Mouse (Mus musculus) liver, adult 2 months (tissue): ENCODE data around the gene Sco1.

Experiments used
- CTCF ChIP-seq: fragments of 200-500 bp; IDR thresholded peaks from 2 replicates; pipeline ENCODE4 v1.5.1; 2011; ENCODE audit warnings: low read depth, low read length, control low read depth
- POLR2A ChIP-seq: fragments of 200-500 bp; IDR thresholded peaks from 2 replicates; pipeline ENCODE4 v1.6.1; 2011; ENCODE audit warnings: low read length, control low read depth; ENCODE audit not compliant: insufficient read depth; ENCODE audit errors: extremely low read depth

GRCm38 (mm10) chr11:67075036-67075435 is 22.6 kb downstream of the Sco1 start:
- no peak for TF ChIP-seq CTCF
- TF ChIP-seq POLR2A = no peak
